Mouse (Mus musculus) limb, embryonic 13.5 days (tissue): Measurements from ENCODE around the gene Robo2. TPM values are rescaled to one million over a fixed set of nuclear protein-coding genes. Genes with fewer than 3 reads are reported as not detected.

Experiments used
- ATAC-seq: fragments of 200-750 bp; cut with Nextera tagmentation; 2 replicates; pipeline ENCODE4 v1.8.0; 2017; ENCODE audit warnings: low read depth, moderate number of reproducible peaks, moderate TSS enrichment; ENCODE audit not compliant: low FRiP score
- H3K27ac ChIP-seq: fragments of 300-500 bp; sonication (generic); 2 replicates; pipeline ENCODE4 v1.5.1; 2015; ENCODE audit warnings: inconsistent platforms, mild to moderate bottlenecking, moderate library complexity
- H3K27me3 ChIP-seq: fragments of 300-500 bp; sonication (generic); 2 replicates; pipeline ENCODE4 v1.6.1; 2015; ENCODE audit warnings: mild to moderate bottlenecking, inconsistent platforms
- H3K36me3 ChIP-seq: fragments of 300-500 bp; sonication (generic); 2 replicates; pipeline ENCODE4 v1.6.1; 2015; ENCODE audit warnings: inconsistent platforms, mild to moderate bottlenecking, moderate library complexity
- H3K4me1 ChIP-seq: fragments of 300-500 bp; sonication (generic); 2 replicates; pipeline ENCODE4 v1.6.1; 2015; ENCODE audit warnings: inconsistent platforms
- H3K4me2 ChIP-seq: fragments of 300-500 bp; sonication (generic); replicated peaks from 2 replicates; pipeline ENCODE4 v1.6.1; 2015; ENCODE audit warnings: inconsistent platforms, mild to moderate bottlenecking, moderate library complexity
- H3K4me3 ChIP-seq: fragments of 300-500 bp; sonication (generic); 2 replicates; pipeline ENCODE4 v1.5.1; 2015; ENCODE audit warnings: moderate library complexity, mild to moderate bottlenecking, inconsistent platforms
- H3K9ac ChIP-seq: fragments of 300-500 bp; sonication (generic); 2 replicates; pipeline ENCODE4 v1.6.1; 2015; ENCODE audit warnings: mild to moderate bottlenecking, inconsistent platforms
- H3K9me3 ChIP-seq: fragments of 300-500 bp; sonication (generic); 2 replicates; pipeline ENCODE4 v1.6.1; 2016; ENCODE audit warnings: inconsistent platforms
- WGBS: fragments of 180-500 bp; shearing (Covaris S2); methylation state at CpG from one replicate; pipeline ENCODE4 v1.1.7; 2015; 5-methylcytosine and 5-hydroxymethylcytosine counted together
- polyA plus RNA-seq: library from polyadenylated mRNA; unstranded; fragments of >200 nt; fragmentation: Nextera tagmentation; extraction: Ambion mirVana; gene quantifications from 2 replicates; pipeline ENCODE4 v1.2.1, GENCODE M21; 2015

Robo2 gene
- 73.9 and 76.3 TPM in 2 replicates for polyA plus RNA-seq

GRCm38 (mm10) chr16:74411481-74412251, at the start of gene Robo2:
Robo2 (minus strand) TSS chr16:74411825.
- H3K27me3 ChIP-seq: no peaks in the 10 kb centered on the region
- H3K9me3 ChIP-seq: no peaks in the 10 kb centered on the region
- H3K4me2 ChIP-seq: peak within 1 kb of the TSS; percentile 84
- peak within 1 kb of the TSS; percentile 77 for H3K9ac ChIP-seq
- H3K4me1 ChIP-seq: 0 out of 2 replicates have a peak, but pooled peaks cover 15% of the 10 kb centered on the region
- ATAC-seq: peak; percentile 90
- no peaks in the 10 kb centered on the region for H3K36me3 ChIP-seq
- peak within 1 kb of the TSS; percentile 89 for H3K27ac ChIP-seq
- H3K4me3 ChIP-seq: peak within 1 kb of the TSS; percentile 71
- under 1% methylated on average over 43 of the region's 43 CpGs for WGBS

- H3K27me3 ChIP-seq: no peaks in the 10 kb centered on the region
- no peak overlapping the region for H3K27ac ChIP-seq
- WGBS: 43% methylated on average over 3 of the region's 3 CpGs
- ATAC-seq: no peak
- no peaks in the 10 kb centered on the region for H3K36me3 ChIP-seq
- H3K4me2 ChIP-seq: no peak overlapping the region
- no peak overlapping the region for H3K4me3 ChIP-seq
- no peaks in the 10 kb centered on the region for H3K9me3 ChIP-seq
- no peaks in the 10 kb centered on the region for H3K4me1 ChIP-seq
- H3K9ac ChIP-seq: no peak overlapping the region
Measured at GRCm38 (mm10) chr16:74458138-74458537, 46.5 kb upstream of the Robo2 start.

- WGBS: 70% methylated on average over 8 of the region's 8 CpGs
- Histone ChIP-seq H3K9me3 (no peaks in the 10 kb centered on the region), H3K27ac (no peak overlapping the region), H3K4me1 (no peaks in the 10 kb centered on the region), H3K4me2 (no peak overlapping the region), H3K4me3 (no peak overlapping the region), H3K27me3 (no peaks in the 10 kb centered on the region), H3K36me3 (no peaks in the 10 kb centered on the region), H3K9ac (no peak overlapping the region)
- no peak for ATAC-seq
Measured at GRCm38 (mm10) chr16:74457736-74458135, 46.1 kb upstream of the Robo2 start.

- no peaks in the 10 kb centered on the region for H3K4me1 ChIP-seq
- WGBS: 80% methylated on average over 5 of the region's 5 CpGs
- no peak for ATAC-seq
- H3K4me3 ChIP-seq: no peak overlapping the region
- H3K27me3 ChIP-seq: no peaks in the 10 kb centered on the region
- H3K9me3 ChIP-seq: no peaks in the 10 kb centered on the region
- H3K27ac ChIP-seq: no peak overlapping the region
- H3K4me2 ChIP-seq: no peak overlapping the region
- no peaks in the 10 kb centered on the region for H3K36me3 ChIP-seq
- H3K9ac ChIP-seq: no peak overlapping the region
Measured at GRCm38 (mm10) chr16:74456808-74457470, 45.3 kb upstream of the Robo2 start.

GRCm38 (mm10) chr16:74455179-74455578, 43.6 kb upstream of the Robo2 start:
- Histone ChIP-seq H3K4me2 (no peak overlapping the region), H3K9ac (no peak overlapping the region), H3K27me3 (no peaks in the 10 kb centered on the region), H3K27ac (no peak overlapping the region), H3K4me1 (no peaks in the 10 kb centered on the region), H3K9me3 (no peaks in the 10 kb centered on the region), H3K36me3 (no peaks in the 10 kb centered on the region), H3K4me3 (no peak overlapping the region)
- ATAC-seq: no peak
- WGBS: 50% methylated on average over 2 of the region's 2 CpGs

- Histone ChIP-seq H3K27ac (no peak overlapping the region), H3K9me3 (no peaks in the 10 kb centered on the region), H3K36me3 (no peaks in the 10 kb centered on the region), H3K4me3 (no peak overlapping the region), H3K4me2 (no peak overlapping the region), H3K9ac (no peak overlapping the region), H3K27me3 (no peaks in the 10 kb centered on the region), H3K4me1 (peaks cover 8% of the 10 kb centered on the region)
- ATAC-seq: peak; percentile 59; the same call in 1 of the 2 replicates
- WGBS: 45% methylated on average over 4 of the region's 4 CpGs
Measured at GRCm38 (mm10) chr16:74448025-74448424, 36.4 kb upstream of the Robo2 start.

GRCm38 (mm10) chr16:74427071-74427470, 15.4 kb upstream of the Robo2 start:
- Histone ChIP-seq H3K9ac (no peak overlapping the region), H3K4me3 (no peak overlapping the region), H3K27me3 (no peaks in the 10 kb centered on the region), H3K9me3 (no peaks in the 10 kb centered on the region), H3K27ac (no peak overlapping the region), H3K4me1 (no peaks in the 10 kb centered on the region), H3K36me3 (no peaks in the 10 kb centered on the region), H3K4me2 (no peak overlapping the region)
- ATAC-seq: no peak
- WGBS: 59% methylated on average over 2 of the region's 2 CpGs

GRCm38 (mm10) chr16:74420324-74420723, 8.7 kb upstream of the Robo2 start:
- Histone ChIP-seq H3K9me3 (no peaks in the 10 kb centered on the region), H3K27ac (no peak overlapping the region), H3K36me3 (no peaks in the 10 kb centered on the region), H3K27me3 (no peaks in the 10 kb centered on the region), H3K4me2 (no peak overlapping the region), H3K4me1 (no peaks in the 10 kb centered on the region), H3K4me3 (no peak overlapping the region), H3K9ac (no peak overlapping the region)
- 56% methylated on average over 2 of the region's 2 CpGs for WGBS
- ATAC-seq: no peak

- Histone ChIP-seq H3K9me3 (no peaks in the 10 kb centered on the region), H3K4me1 (0 out of 2 replicates have a peak, but pooled peaks cover 15% of the 10 kb centered on the region), H3K27ac (peak overlapping the region; percentile 89), H3K4me2 (peak overlapping the region; percentile 84), H3K36me3 (no peaks in the 10 kb centered on the region), H3K27me3 (no peaks in the 10 kb centered on the region), H3K9ac (peak overlapping the region; percentile 77), H3K4me3 (peak overlapping the region; percentile 71)
- under 1% methylated on average over 20 of the region's 20 CpGs for WGBS
- peak; percentile 51; the same call in 1 of the 2 replicates for ATAC-seq
Measured at GRCm38 (mm10) chr16:74412471-74413291, 1.1 kb upstream of the Robo2 start.

GRCm38 (mm10) chr16:74411021-74411420, 604 bp downstream of the Robo2 start:
- H3K4me3 ChIP-seq: peak overlapping the region; percentile 71
- H3K4me2 ChIP-seq: peak overlapping the region; percentile 84
- no peaks in the 10 kb centered on the region for H3K9me3 ChIP-seq
- no peaks in the 10 kb centered on the region for H3K36me3 ChIP-seq
- H3K27me3 ChIP-seq: no peaks in the 10 kb centered on the region
- H3K4me1 ChIP-seq: 0 out of 2 replicates have a peak, but pooled peaks cover 15% of the 10 kb centered on the region
- H3K9ac ChIP-seq: peak overlapping the region; percentile 77
- WGBS: 0% methylated on average over 16 of the region's 16 CpGs
- H3K27ac ChIP-seq: peak overlapping the region; percentile 89
- no peak for ATAC-seq

- H3K9me3 ChIP-seq: no peaks in the 10 kb centered on the region
- no peak for ATAC-seq
- peak overlapping the region; percentile 84 for H3K4me2 ChIP-seq
- no peaks in the 10 kb centered on the region for H3K36me3 ChIP-seq
- 0 out of 2 replicates have a peak, but pooled peaks cover 15% of the 10 kb centered on the region for H3K4me1 ChIP-seq
- H3K27me3 ChIP-seq: no peaks in the 10 kb centered on the region
- WGBS: 13% methylated on average over 6 of the region's 6 CpGs
- H3K4me3 ChIP-seq: peak overlapping the region; percentile 71
- H3K27ac ChIP-seq: 0 out of 2 replicates have a peak overlapping the region, but pooled peaks have one; percentile 89
- H3K9ac ChIP-seq: peak overlapping the region; percentile 77
Measured at GRCm38 (mm10) chr16:74410125-74410524, 1.5 kb downstream of the Robo2 start.
